Mouse (Mus musculus): ENCODE data around the gene Tmem30a.

The Tmem30a gene

GRCm38 (mm10) chr9:79806317-79807075 is 13.2 kb upstream of the Tmem30a start:
- CTCF ChIA-PET, result interaction anchor here (0.5 to 2.3 kb wide), 13 partner anchors 9 to 1438 kb away, joined by 3 to 18 read pairs (median 3); no protein-coding TSS in a partner anchor
- POLR2A ChIA-PET, result interaction anchor here in 1 of 4 experiments (0.9 kb wide), 1 partner anchor 196 kb away, joined by 3 read pairs; no protein-coding TSS in a partner anchor

- POLR2A ChIA-PET, result interaction anchor here in 1 of 4 experiments (0.6 kb wide), 1 partner anchor 174 kb away, joined by 3 read pairs; no protein-coding TSS in a partner anchor
- CTCF ChIA-PET, result interaction anchor here in 1 of 4 experiments (2.3 kb wide), 1 partner anchor 198 kb away, joined by 15 read pairs; no protein-coding TSS in a partner anchor
Measured at GRCm38 (mm10) chr9:79805426-79805825, 12.1 kb upstream of the Tmem30a start.

- CTCF ChIA-PET, result no interaction called here
- POLR2A ChIA-PET, result no interaction called here
Measured at GRCm38 (mm10) chr9:79796461-79797135, 3.3 kb upstream of the Tmem30a start.

- ChIA-PET CTCF (no interaction called here), POLR2A (interaction anchor here in 2 of 4 experiments (0.6 to 1.9 kb wide), 3 partner anchors 24 to 790 kb away, joined by 3 to 8 read pairs (median 3); partner anchors contain the start of gene Cox7a2 (in 1 of the 2))
Measured at GRCm38 (mm10) chr9:79795076-79795475, 1.8 kb upstream of the Tmem30a start.

- ChIA-PET CTCF (no interaction called here), POLR2A (no interaction called here)
Measured at GRCm38 (mm10) chr9:79785794-79786085, 7.6 kb downstream of the Tmem30a start.

GRCm38 (mm10) chr9:79784934-79785793 is 8.1 kb downstream of the Tmem30a start:
- CTCF ChIA-PET, result no interaction called here
- POLR2A ChIA-PET, result interaction anchor here in 1 of 4 experiments (0.5 kb wide), 1 partner anchor 445 kb away, joined by 5 read pairs; no protein-coding TSS in a partner anchor

GRCm38 (mm10) chr9:79784439-79784838 is 8.9 kb downstream of the Tmem30a start:
- ChIA-PET CTCF (no interaction called here), POLR2A (interaction anchor here in 1 of 4 experiments (0.5 kb wide), 1 partner anchor 444 kb away, joined by 5 read pairs; no protein-coding TSS in a partner anchor)

GRCm38 (mm10) chr9:79779354-79779753 is 14.0 kb downstream of the Tmem30a start:
- ChIA-PET CTCF (no interaction called here), POLR2A (no interaction called here)

GRCm38 (mm10) chr9:79766991-79767545 is 26.2 kb downstream of the Tmem30a start:
- POLR2A ChIA-PET, result interaction anchor here in 1 of 4 experiments (0.5 kb wide), 1 partner anchor 61 kb away, joined by 3 read pairs; no protein-coding TSS in a partner anchor
- CTCF ChIA-PET, result no interaction called here

- POLR2A ChIA-PET, result interaction anchor here in 1 of 4 experiments (0.7 kb wide), 1 partner anchor 1391 kb away, joined by 4 read pairs; no protein-coding TSS in a partner anchor
Measured at GRCm38 (mm10) chr9:79765329-79765728, 28.0 kb downstream of the Tmem30a start.

GRCm38 (mm10) chr9:79762519-79762918 is 30.8 kb downstream of the Tmem30a start:
- ChIA-PET POLR2A (no interaction called here), CTCF (no interaction called here)

More at GRCm38 (mm10) chr9:79765329-79765728, 28.0 kb downstream of the Tmem30a start:
- CTCF ChIA-PET, result no interaction called here

GRCm38 (mm10) chr9:79760076-79760475 is 33.2 kb downstream of the Tmem30a start:
- ChIA-PET POLR2A (interaction anchor here in 3 of 4 experiments (0.6 to 2.0 kb wide), 25 partner anchors 9 to 1279 kb away, joined by 3 to 18 read pairs (median 4); no protein-coding TSS in a partner anchor), CTCF (no interaction called here)

GRCm38 (mm10) chr9:79759385-79760005 is 33.8 kb downstream of the Tmem30a start, which contains the start of gene Cox7a2:
TSS of gene Cox7a2 (minus strand) at chr9:79759878.
- ChIA-PET CTCF (no interaction called here), POLR2A (interaction anchor here in 3 of 4 experiments (0.6 to 2.0 kb wide), 25 partner anchors 9 to 1278 kb away, joined by 3 to 18 read pairs (median 4); no protein-coding TSS in a partner anchor)

GRCm38 (mm10) chr9:79755311-79755710 is 38.0 kb downstream of the Tmem30a start:
- POLR2A ChIA-PET, result interaction anchor here in 1 of 4 experiments (0.6 to 0.9 kb wide), 3 partner anchors 11 to 1039 kb away, joined by 3 to 4 read pairs (median 3); no protein-coding TSS in a partner anchor
- CTCF ChIA-PET, result interaction anchor here in 2 of 4 experiments (0.6 to 1.3 kb wide), 2 partner anchors 17 to 51 kb away, joined by 3 to 4 read pairs; no protein-coding TSS in a partner anchor

GRCm38 (mm10) chr9:79751846-79752245 is 41.5 kb downstream of the Tmem30a start:
- CTCF ChIA-PET, result no interaction called here
- POLR2A ChIA-PET, result interaction anchor here in 2 of 4 experiments (0.9 to 3.3 kb wide), 3 partner anchors 8 to 161 kb away, joined by 3 to 17 read pairs (median 11); partner anchors contain the start of gene Cox7a2 (in 2 of the 2)

- POLR2A ChIA-PET, result interaction anchor here in 2 of 4 experiments (0.6 to 3.3 kb wide), 3 partner anchors 9 to 24 kb away, joined by 4 to 17 read pairs (median 11); partner anchors contain the start of gene Cox7a2 (in 2 of the 2)
- CTCF ChIA-PET, result interaction anchor here in 1 of 4 experiments (0.6 kb wide), 1 partner anchor 38 kb away, joined by 7 read pairs; no protein-coding TSS in a partner anchor
Measured at GRCm38 (mm10) chr9:79750709-79751108, 42.6 kb downstream of the Tmem30a start.

- CTCF ChIA-PET, result interaction anchor here in 2 of 4 experiments (1.0 kb wide), 2 partner anchors 24 to 61 kb away, joined by 3 read pairs; no protein-coding TSS in a partner anchor
- POLR2A ChIA-PET, result interaction anchor here in 2 of 4 experiments (0.6 to 3.8 kb wide), 9 partner anchors 9 to 232 kb away, joined by 3 to 18 read pairs (median 4); partner anchors contain the start of genes Cox7a2 (in 2 of the 2) and Tmem30a (in 1 of the 2)
Measured at GRCm38 (mm10) chr9:79745036-79745435, 48.3 kb downstream of the Tmem30a start.

GRCm38 (mm10) chr9:79735608-79736007 is 57.7 kb downstream of the Tmem30a start:
- POLR2A ChIA-PET, result no interaction called here
- CTCF ChIA-PET, result no interaction called here

All from embryonic stem cell, embryonic (primary cell).